Mouse (Mus musculus): ENCODE measurements around the gene Aaas.
A peak's percentile ranks its signal among the peaks of the same experiment; 100 is the strongest.

GRCm38 (mm10) chr15:102326022-102326576, 24.5 kb downstream of the Aaas start, which contains the start of gene Pfdn5:
- TF ChIP-seq CTCF (IDR thresholded peaks at IDR 0.05; ENCODE audit: control insufficient read depth, insufficient read depth, insufficient replicate concordance, low read depth, low read length) (no peak; the same call in 1 of the 2 replicates), POLR2A (IDR thresholded peaks at IDR 0.05; ENCODE audit: control insufficient read depth, low read depth, low read length) (peak; percentile 93)

Data from testis, adult 2 months (tissue).